Mouse (Mus musculus) kidney, adult 2 months (tissue): ENCODE measurements around the gene Mtmr12.

Experiments used
- CTCF ChIP-seq: fragments of 200-500 bp; conservative IDR thresholded peaks from 2 replicates; pipeline ENCODE4 v1.5.1; 2011; ENCODE audit warnings: low read depth, mild to moderate bottlenecking, control low read depth, low read length, moderate library complexity, mixed read lengths; ENCODE audit not compliant: insufficient read depth, insufficient read length
- POLR2A ChIP-seq: fragments of 200-500 bp; IDR thresholded peaks from one replicate; pipeline ENCODE4 v1.6.1; 2011; ENCODE audit warnings: low read depth, low read length, control low read depth

- TF ChIP-seq POLR2A (no peak), CTCF (no peak)
These were observed 112.5 kb downstream of the Mtmr12 start for GRCm38 (mm10) chr15:12317290-12317689.
